Comparison of ENCODE assay signal across 8 mouse cellular contexts in genomic region chr11:109364881-109365280, GRCm38 (mm10). TPM values are rescaled to one million over a fixed set of nuclear protein-coding genes. Genes with fewer than 3 reads are reported as not detected.
A peak's percentile ranks its signal among the peaks of the same experiment; 100 is the strongest.
DNase-seq lines count a peak whose midpoint lies in the region; ATAC-seq and TF ChIP-seq lines count a peak whose summit lies in the region.

No protein-coding gene starts in this region.

- dilution Hi-C loops in CH12.LX (cut with MboI; ENCODE audit: extremely low pct_ligation_motif_present, extremely low pct_unique_long_range_greater_than_20kb, low sequenced_read_pairs): no loop called here

- ATAC-seq in heart, embryonic 12.5 days (ENCODE audit: insufficient number of reproducible peaks, low FRiP score): no peak
- ATAC-seq in forebrain, embryonic 14.5 days: no peak
- ATAC-seq in liver, postnatal 0 days: no peak

- WGBS in heart, embryonic 12.5 days: 82% methylated on average over 10 of the region's 10 CpGs
- WGBS in forebrain, embryonic 14.5 days: 81% methylated on average over 10 of the region's 10 CpGs
- WGBS in liver, postnatal 0 days (ENCODE audit: insufficient replicate concordance): 58% methylated on average over 10 of the region's 10 CpGs

- peaks cover 66% of the 10 kb centered on the region for H3K4me1 ChIP-seq in heart, embryonic 12.5 days (replicated peaks)
- peaks cover 11 to 72% of the 10 kb centered on the region in 2 experiments for H3K4me1 ChIP-seq in CH12.LX (ENCODE audit: control insufficient read depth in 1 of 2, insufficient read depth in 2 of 2)
- H3K4me1 ChIP-seq in forebrain, embryonic 14.5 days (ENCODE audit: control insufficient read depth, insufficient read depth, low read length): peaks cover 45% of the 10 kb centered on the region
- peaks cover 63% of the 10 kb centered on the region for H3K4me1 ChIP-seq in liver, postnatal 0 days (ENCODE audit: insufficient read depth)

- in situ Hi-C loops in CH12.LX (cut with MboI; ENCODE audit: low pct_ligation_motif_present, low pct_unique_long_range_greater_than_20kb, low sequenced_read_pairs): loop anchor here (5.0 kb wide), 1 partner anchor 47 kb away; the partner anchor contains the start of gene 9930022D16Rik

- 0 out of 2 replicates have a peak overlapping the region, but pooled peaks have one; percentile 17 for H3K4me3 ChIP-seq in heart, embryonic 12.5 days
- peak overlapping the region; percentile 25 to 89 (median 75) for H3K4me3 ChIP-seq in CH12.LX (replicated peaks in 1 of 3; ENCODE audit: low read depth in 2 of 3, low read length in 2 of 3, poor library complexity in 1 of 3)
- H3K4me3 ChIP-seq in forebrain, embryonic 14.5 days (ENCODE audit: low read depth, low read length): peak overlapping the region; percentile 87; the same call in 1 of the 2 replicates
- H3K4me3 ChIP-seq in liver, postnatal 0 days (ENCODE audit: low read depth, low read length): peak overlapping the region; percentile 96

- H3K36me3 ChIP-seq in heart, embryonic 12.5 days: peaks cover 20% of the 10 kb centered on the region
- H3K36me3 ChIP-seq in CH12.LX (replicated peaks in 1 of 2; ENCODE audit: control insufficient read depth in 1 of 2, insufficient read depth in 1 of 2, low read length in 1 of 2): peaks cover 24 to 43% of the 10 kb centered on the region in 2 experiments
- peaks cover 29% of the 10 kb centered on the region for H3K36me3 ChIP-seq in forebrain, embryonic 14.5 days (ENCODE audit: control insufficient read depth, insufficient read depth, low read length)
- peaks cover 23% of the 10 kb centered on the region for H3K36me3 ChIP-seq in liver, postnatal 0 days (replicated peaks; ENCODE audit: insufficient read depth, low read length)

- peaks cover 58% of the 10 kb centered on the region for H3K79me2 ChIP-seq in CH12.LX (replicated peaks; ENCODE audit: control insufficient read depth, extremely low read depth, insufficient read depth, poor library complexity, severe bottlenecking)

- no peak overlapping the region for H3K9ac ChIP-seq in heart, embryonic 12.5 days
- H3K9ac ChIP-seq in CH12.LX (ENCODE audit: insufficient read depth, low read depth): peak overlapping the region; percentile 66
- peak overlapping the region; percentile 46 for H3K9ac ChIP-seq in forebrain, embryonic 14.5 days (ENCODE audit: low read length)
- peak overlapping the region; percentile 36 for H3K9ac ChIP-seq in liver, postnatal 0 days (replicated peaks)

- no peaks in the 10 kb centered on the region for H3K9me3 ChIP-seq in heart, embryonic 12.5 days (replicated peaks)
- H3K9me3 ChIP-seq in CH12.LX (replicated peaks; ENCODE audit: low read length): no peaks in the 10 kb centered on the region
- H3K9me3 ChIP-seq in forebrain, embryonic 14.5 days (replicated peaks; ENCODE audit: control insufficient read depth, low read length): no peaks in the 10 kb centered on the region
- no peaks in the 10 kb centered on the region for H3K9me3 ChIP-seq in liver, postnatal 0 days (ENCODE audit: low read length)

- 0 out of 2 replicates have a peak, but pooled peaks have one; percentile 25 for TF ChIP-seq POLR2A in CH12.LX (IDR thresholded peaks at IDR 0.05; ENCODE audit: low read depth, low read length)

- H3K27me3 ChIP-seq in heart, embryonic 12.5 days (replicated peaks): no peaks in the 10 kb centered on the region
- no peaks in the 10 kb centered on the region for H3K27me3 ChIP-seq in CH12.LX (replicated peaks)
- no peaks in the 10 kb centered on the region; the same call in 1 of the 2 replicates for H3K27me3 ChIP-seq in forebrain, embryonic 14.5 days (replicated peaks; ENCODE audit: control insufficient read depth, insufficient read depth, low read length)
- H3K27me3 ChIP-seq in liver, postnatal 0 days (ENCODE audit: insufficient read depth, low read length): no peaks in the 10 kb centered on the region

- DNase-seq in heart, adult 8-10 months (ENCODE audit: low spot score): no peak
- DNase-seq in CH12.LX (ENCODE audit: extremely low read depth): peak; percentile 79
- DNase-seq in forebrain, embryonic 14.5 days (ENCODE audit: low spot score): no peak
- no peak for DNase-seq in liver, postnatal 0 days
- no peak for DNase-seq in ovary, postnatal 14 days (ENCODE audit: low spot score)
- DNase-seq in right cerebral cortex, postnatal 36 days (ENCODE audit: low spot score in 2 of 2): no peak
- DNase-seq in thymus, postnatal 14 days: no peak

- no peak overlapping the region for H3K27ac ChIP-seq in heart, embryonic 12.5 days (ENCODE audit: poor library complexity, severe bottlenecking)
- peak overlapping the region; percentile 28; the same call in 1 of the 2 replicates for H3K27ac ChIP-seq in CH12.LX (ENCODE audit: insufficient read depth, low read depth)
- H3K27ac ChIP-seq in forebrain, embryonic 14.5 days (ENCODE audit: low read depth, low read length): no peak overlapping the region
- H3K27ac ChIP-seq in liver, postnatal 0 days (ENCODE audit: low read depth): peak overlapping the region; percentile 41; the same call in 1 of the 2 replicates

- no peak; the same call in 1 of the 2 replicates for TF ChIP-seq RAD21 in CH12.LX (IDR thresholded peaks at IDR 0.05; ENCODE audit: low read depth, low read length)

- peak overlapping the region; percentile 48 for H3K4me2 ChIP-seq in heart, embryonic 12.5 days
- peak overlapping the region; percentile 88 for H3K4me2 ChIP-seq in CH12.LX (ENCODE audit: insufficient read depth, low read depth, poor library complexity, severe bottlenecking)
- peak overlapping the region; percentile 83 for H3K4me2 ChIP-seq in forebrain, embryonic 14.5 days (ENCODE audit: low read length)
- H3K4me2 ChIP-seq in liver, postnatal 0 days (ENCODE audit: low read depth, low read length): peak overlapping the region; percentile 76

- peak; percentile 58; the same call in 1 of the 2 replicates for TF ChIP-seq EP300 in CH12.LX (IDR thresholded peaks at IDR 0.05; ENCODE audit: low read length)
- TF ChIP-seq EP300 in liver, postnatal 0 days (IDR thresholded peaks at IDR 0.05; ENCODE audit: low read depth): no peak

- TF ChIP-seq CTCF in CH12.LX (conservative IDR thresholded peaks at IDR 0.05 in 1 of 2, IDR thresholded peaks at IDR 0.05 in 1 of 2; ENCODE audit: low read depth in 2 of 2, low read length in 2 of 2): no peak
- no peak for TF ChIP-seq CTCF in liver, postnatal 0 days (IDR thresholded peaks at IDR 0.05; ENCODE audit: low read depth)

TF ChIP-seq in CH12.LX, 34 proteins besides CTCF, POLR2A, EP300 and RAD21 (continues in another document):
- TF ChIP-seq SMC3 (IDR thresholded peaks at IDR 0.05; ENCODE audit: low read depth, low read length) (peak; percentile 32; the same call in 1 of the 2 replicates), MEF2A (IDR thresholded peaks at IDR 0.05; ENCODE audit: borderline replicate concordance, low read depth, low read length) (peak; percentile 62; the same call in 1 of the 2 replicates), MXI1 (IDR thresholded peaks at IDR 0.05; ENCODE audit: low read depth, low read length) (0 out of 2 replicates have a peak, but pooled peaks have one; percentile 62), UBTF (IDR thresholded peaks at IDR 0.05; ENCODE audit: low read depth, low read length) (peak; percentile 76), JUN (IDR thresholded peaks at IDR 0.05; ENCODE audit: insufficient read depth, low read depth, low read length) (no peak), MAFK (IDR thresholded peaks at IDR 0.05; ENCODE audit: insufficient replicate concordance, low read length) (peak; percentile 42; the same call in 1 of the 2 replicates), HCFC1 (IDR thresholded peaks at IDR 0.05; ENCODE audit: low read depth, low read length) (peak; percentile 44), ETS1 (conservative IDR thresholded peaks at IDR 0.05; ENCODE audit: low read depth, low read length) (peak; percentile 63), BHLHE40 (IDR thresholded peaks at IDR 0.05; ENCODE audit: low read depth, low read length) (peak; percentile 77), USF1 (IDR thresholded peaks at IDR 0.05; ENCODE audit: low read depth, low read length) (no peak), ZNF384 (IDR thresholded peaks at IDR 0.05; ENCODE audit: low read depth, low read length) (peak; percentile 48; the same call in 1 of the 2 replicates), MYC (IDR thresholded peaks at IDR 0.05; ENCODE audit: low read depth, low read length) (peak; percentile 86; the same call in 1 of the 2 replicates), CHD2 (IDR thresholded peaks at IDR 0.05; ENCODE audit: low read length) (peak; percentile 36; the same call in 1 of the 2 replicates), SIN3A (IDR thresholded peaks at IDR 0.05; ENCODE audit: low read length) (peak; percentile 87), TBP (conservative IDR thresholded peaks at IDR 0.05; ENCODE audit: low read depth, low read length) (0 out of 2 replicates have a peak, but pooled peaks have one; percentile 48), ELF1 (IDR thresholded peaks at IDR 0.05; ENCODE audit: low read depth, low read length) (no peak), NRF1 (IDR thresholded peaks at IDR 0.05; ENCODE audit: low read depth, low read length) (no peak), IRF4 (IDR thresholded peaks at IDR 0.05; ENCODE audit: low read depth, low read length) (peak; percentile 84), TCF12 (IDR thresholded peaks at IDR 0.05; ENCODE audit: low read depth, low read length) (peak; percentile 59), CHD1 (IDR thresholded peaks at IDR 0.05; ENCODE audit: low read depth, low read length) (peak; percentile 95), MAX (IDR thresholded peaks at IDR 0.05; ENCODE audit: low read length) (peak; percentile 59), JUND (conservative IDR thresholded peaks at IDR 0.05; ENCODE audit: low read depth, low read length) (peak; percentile 52; the same call in 1 of the 2 replicates)

RNA-seq across cellular contexts. Expression of gene Gna13, which starts 2.2 kb away (rescaled TPM):
- polyA plus RNA-seq in heart, embryonic 12.5 days (2016; fragmentation: Nextera tagmentation; extraction: Ambion mirVana): 21.6 and 27.2 TPM in 2 replicates
- 10 to 100 TPM; 25.4 to 29.3 (median 27.4) TPM for total RNA-seq in heart, adult 8-10 months (2022)
- total RNA-seq in CH12.LX (2012; rRNA removed) (33.9 and 39.3 TPM in 2 replicates), CH12.LX (2014; rRNA removed) (56.6 and 57.6 TPM in 2 replicates)
- polyA plus RNA-seq in CH12.LX (2012; ENCODE audit: insufficient read length, low read depth): 32.2 and 33.4 TPM in 2 replicates
- 13.7 and 16.3 TPM in 2 replicates for polyA plus RNA-seq in forebrain, embryonic 14.5 days (2014; fragmentation: Nextera tagmentation; extraction: Ambion mirVana)
- 28.4 and 30.6 TPM in 2 replicates for polyA plus RNA-seq in liver, postnatal 0 days (2015; fragmentation: Nextera tagmentation; extraction: Ambion mirVana)

RNA-seq across cellular contexts. Expression of gene 9930022D16Rik, which starts 48.8 kb away (rescaled TPM):
- polyA plus RNA-seq in heart, embryonic 12.5 days (2016; fragmentation: Nextera tagmentation; extraction: Ambion mirVana): not detected in 2 replicates
- total RNA-seq in heart, adult 8-10 months (2022): not detected
- 0.08 TPM in 2 replicates for total RNA-seq in CH12.LX (2012; rRNA removed)
- 0.08 TPM in 1 of 2 replicates, not detected in the other for total RNA-seq in CH12.LX (2014; rRNA removed)
- polyA plus RNA-seq in CH12.LX (2012; ENCODE audit: insufficient read length, low read depth): not detected in 2 replicates
- not detected in 2 replicates for polyA plus RNA-seq in forebrain, embryonic 14.5 days (2014; fragmentation: Nextera tagmentation; extraction: Ambion mirVana)
- not detected in 2 replicates for polyA plus RNA-seq in liver, postnatal 0 days (2015; fragmentation: Nextera tagmentation; extraction: Ambion mirVana)

Comparison
In these comparisons a context has a peak if more than half of its experiments do, and no peak if none do; other contexts are left out.
1. H3K27ac ChIP-seq: peak in CH12.LX (single experiment) and liver, postnatal 0 days (single experiment); none in heart, embryonic 12.5 days (single experiment) and forebrain, embryonic 14.5 days (single experiment).
2. H3K4me3 ChIP-seq: peak in every context shown above with its lines; median percentile 96 in liver, postnatal 0 days; 87 in forebrain, embryonic 14.5 days; 75 in CH12.LX; 17 in heart, embryonic 12.5 days.
3. Peak in every context shown above with its lines, with median percentiles within 50 percentile points of each other: H3K4me2 ChIP-seq.